Mouse (Mus musculus) midbrain, postnatal 0 days (tissue): ENCODE measurements at regions not wholly inside any gene's neighbourhood (a gene's known extent, or its start where the extent isn't known, plus 50 kb on each side); places are given as distances from the start of the nearest gene placed in this dataset.

Experiments used
- ATAC-seq: fragments of 200-750 bp; cut with Nextera tagmentation; 2 replicates; pipeline ENCODE4 v1.8.0; 2017; ENCODE audit warnings: moderate number of reproducible peaks, mild to moderate bottlenecking, moderate TSS enrichment, moderate library complexity; ENCODE audit not compliant: low FRiP score
- DNase-seq: peaks from one replicate; pipeline ENCODE4 v3.0.0-alpha.2; 2015; ENCODE audit warnings: low spot score
- H3K27ac ChIP-seq: fragments of 300-500 bp; sonication (generic); 2 replicates; pipeline ENCODE4 v1.5.1; 2014; ENCODE audit warnings: low read depth, mild to moderate bottlenecking, low read length, mixed read lengths
- H3K27me3 ChIP-seq: fragments of 300-500 bp; sonication (generic); 2 replicates; pipeline ENCODE4 v1.6.1; 2014; ENCODE audit warnings: low read length, control low read depth, mixed read lengths; ENCODE audit not compliant: insufficient read depth
- H3K36me3 ChIP-seq: fragments of 300-500 bp; sonication (generic); 2 replicates; pipeline ENCODE4 v1.6.1; 2014; ENCODE audit warnings: low read length, control low read depth, mixed read lengths; ENCODE audit not compliant: insufficient read depth
- H3K4me1 ChIP-seq: fragments of 300-500 bp; sonication (generic); 2 replicates; pipeline ENCODE4 v1.6.1; 2014; ENCODE audit warnings: mild to moderate bottlenecking, control low read depth, antibody characterized with exemption, low read length, mixed read lengths; ENCODE audit not compliant: insufficient read depth
- H3K4me2 ChIP-seq: fragments of 300-500 bp; sonication (generic); 2 replicates; pipeline ENCODE4 v1.6.1; 2014; ENCODE audit warnings: low read depth, mild to moderate bottlenecking, low read length, mixed read lengths; ENCODE audit not compliant: poor library complexity, severe bottlenecking
- H3K4me3 ChIP-seq: fragments of 300-500 bp; sonication (generic); 2 replicates; pipeline ENCODE4 v1.5.1; 2014; ENCODE audit warnings: low read depth, mild to moderate bottlenecking, low read length, moderate library complexity
- H3K9ac ChIP-seq: fragments of 300-500 bp; sonication (generic); replicated peaks from 2 replicates; pipeline ENCODE4 v1.6.1; 2014; ENCODE audit warnings: mild to moderate bottlenecking, low read length, moderate library complexity, mixed read lengths; ENCODE audit not compliant: poor library complexity, severe bottlenecking
- H3K9me3 ChIP-seq: fragments of 300-500 bp; sonication (generic); 2 replicates; pipeline ENCODE4 v1.6.1; 2016; ENCODE audit warnings: low read length, control low read depth
- CTCF ChIP-seq: IDR thresholded peaks from 2 replicates; pipeline ENCODE4 v1.5.1; 2016; ENCODE audit warnings: antibody characterized with exemption, mild to moderate bottlenecking
- WGBS: fragments of 180-500 bp; shearing (Covaris S2); extraction: QIAGEN DNeasy Blood & Tissue Kit; methylation state at CpG from one replicate; pipeline ENCODE4 v1.1.7; 2014; 5-methylcytosine and 5-hydroxymethylcytosine counted together

- WGBS = 69% methylated on average over 2 of the region's 2 CpGs
- DNase-seq (no peak), ATAC-seq (no peak)
- Histone ChIP-seq H3K36me3 (no peaks in the 10 kb centered on the region), H3K4me1 (no peaks in the 10 kb centered on the region), H3K4me2 (no peak overlapping the region), H3K27me3 (no peaks in the 10 kb centered on the region), H3K27ac (no peak overlapping the region), H3K4me3 (no peak overlapping the region), H3K9me3 (no peaks in the 10 kb centered on the region), H3K9ac (no peak overlapping the region)
- TF ChIP-seq CTCF = no peak
These were observed 74.2 kb upstream of the Cp start for GRCm38 (mm10) chr3:19882623-19883022.

- Histone ChIP-seq H3K9ac (no peak overlapping the region), H3K27ac (no peak overlapping the region), H3K4me2 (no peak overlapping the region), H3K4me1 (no peaks in the 10 kb centered on the region), H3K4me3 (no peak overlapping the region), H3K27me3 (no peaks in the 10 kb centered on the region), H3K36me3 (no peaks in the 10 kb centered on the region), H3K9me3 (no peaks in the 10 kb centered on the region)
- TF ChIP-seq CTCF = peak; percentile 59
- ATAC-seq (no peak), DNase-seq (no peak)
These were observed 68.4 kb upstream of the Cp start for GRCm38 (mm10) chr3:19888405-19888804.

- Histone ChIP-seq H3K9ac (no peak overlapping the region), H3K4me1 (peaks cover 9% of the 10 kb centered on the region; the same call in 1 of the 2 replicates), H3K9me3 (no peaks in the 10 kb centered on the region), H3K27ac (no peak overlapping the region), H3K4me3 (peak overlapping the region; percentile 96), H3K4me2 (peak overlapping the region; percentile 61), H3K36me3 (no peaks in the 10 kb centered on the region), H3K27me3 (no peaks in the 10 kb centered on the region)
- ATAC-seq = no peak
- 6% methylated on average over 10 of the region's 10 CpGs for whole genome bisulfite sequencing
- no peak for DNase-seq
- TF ChIP-seq CTCF = no peak
These were observed 62.6 kb upstream of the Cp start for GRCm38 (mm10) chr3:19894258-19894629.

GRCm38 (mm10) chr3:19894630-19895578, 62.0 kb upstream of the Cp start:
- Histone ChIP-seq H3K9ac (peak overlapping the region; percentile 90), H3K9me3 (no peaks in the 10 kb centered on the region), H3K27me3 (no peaks in the 10 kb centered on the region), H3K36me3 (no peaks in the 10 kb centered on the region), H3K4me2 (peak overlapping the region; percentile 87), H3K4me3 (peak overlapping the region; percentile 96), H3K4me1 (peaks cover 9% of the 10 kb centered on the region; the same call in 1 of the 2 replicates), H3K27ac (peak overlapping the region; percentile 84)
- peak; percentile 96 for TF ChIP-seq CTCF
- WGBS = under 1% methylated on average over 64 of the region's 68 CpGs
- peak; percentile 97 for ATAC-seq
- peak; percentile 97 for DNase-seq

GRCm38 (mm10) chr3:19895755-19896154, 61.1 kb upstream of the Cp start:
- no peak for DNase-seq
- no peaks in the 10 kb centered on the region for H3K36me3 ChIP-seq
- no peaks in the 10 kb centered on the region for H3K27me3 ChIP-seq
- TF ChIP-seq CTCF = no peak
- H3K9ac ChIP-seq = peak overlapping the region; percentile 90
- H3K9me3 ChIP-seq = no peaks in the 10 kb centered on the region
- no peak for ATAC-seq
- H3K4me3 ChIP-seq = peak overlapping the region; percentile 96
- peaks cover 9% of the 10 kb centered on the region; the same call in 1 of the 2 replicates for H3K4me1 ChIP-seq
- H3K27ac ChIP-seq = 0 out of 2 replicates have a peak overlapping the region, but pooled peaks have one; percentile 84
- peak overlapping the region; percentile 87 for H3K4me2 ChIP-seq
- WGBS = 36% methylated on average over 5 of the region's 5 CpGs

DNA sequence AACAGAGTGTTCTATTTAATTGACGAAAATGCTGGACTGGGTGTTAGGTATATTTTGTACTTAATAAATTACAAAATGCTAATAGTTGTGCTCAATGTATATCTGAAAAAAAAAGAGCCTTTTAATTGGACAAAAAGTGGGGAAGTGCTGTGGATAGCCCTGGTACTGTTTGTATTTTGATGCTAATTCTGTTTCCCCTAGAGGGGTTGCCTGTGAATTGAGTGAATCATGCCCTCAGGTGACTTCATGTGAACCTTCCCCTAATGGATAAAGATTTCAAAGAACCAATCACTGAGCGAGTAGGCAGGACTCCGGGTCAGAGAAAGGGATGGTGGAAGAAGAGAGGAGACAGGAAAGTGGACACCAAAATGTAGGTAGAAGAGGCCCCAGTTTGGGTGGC, 59.7 kb upstream of the Cp start:
- Histone ChIP-seq H3K4me3 (no peak overlapping the region), H3K4me1 (peaks cover 9% of the 10 kb centered on the region; the same call in 1 of the 2 replicates), H3K9ac (no peak overlapping the region), H3K36me3 (no peaks in the 10 kb centered on the region; the same call in 1 of the 2 replicates), H3K27me3 (no peaks in the 10 kb centered on the region), H3K9me3 (no peaks in the 10 kb centered on the region), H3K4me2 (no peak overlapping the region), H3K27ac (no peak overlapping the region)
- DNase-seq (no peak), ATAC-seq (no peak)
- TF ChIP-seq CTCF = no peak
- WGBS = 88% methylated on average over 3 of the region's 3 CpGs
